Mouse (Mus musculus) embryo, embryonic 11 days (tissue): ENCODE data around the gene Rpl18a.

Experiments used
- DNase-seq: peaks from one replicate; pipeline ENCODE4 v3.0.0-alpha.2; 2015

Rpl18a gene

GRCm38 (mm10) chr8:70879500-70879899 lies 17.7 kb downstream of the Rpl18a start:
- no peak for DNase-seq

DNA sequence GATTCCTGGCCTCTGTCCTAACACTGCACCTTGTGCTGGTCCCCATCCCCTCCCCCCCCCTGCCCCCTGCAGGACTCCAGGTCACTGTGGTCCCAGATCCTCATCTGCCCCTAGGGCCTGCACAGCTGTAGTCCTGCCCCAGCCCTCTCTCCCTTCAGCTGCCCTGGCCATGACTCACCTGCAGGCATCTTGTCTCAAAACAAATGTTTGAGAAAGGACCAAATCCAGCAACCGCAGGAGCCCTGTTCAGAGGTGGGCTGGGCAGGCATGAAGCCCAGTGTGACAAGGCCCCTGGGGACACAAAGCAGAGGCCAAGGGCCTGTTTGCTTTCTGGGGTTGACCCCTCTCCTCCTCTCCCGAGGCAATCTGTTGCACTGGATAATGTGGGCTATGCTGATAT lies 19.0 kb downstream of the Rpl18a start:
- DNase-seq, result no peak

- DNase-seq, result no peak
Observed at GRCm38 (mm10) chr8:70876382-70876781, 20.8 kb downstream of the Rpl18a start.

GRCm38 (mm10) chr8:70874441-70874840 lies 22.8 kb downstream of the Rpl18a start:
- DNase-seq, result no peak

- peak; percentile 96 for DNase-seq
Observed at GRCm38 (mm10) chr8:70873364-70873985, 23.7 kb downstream of the Rpl18a start, which contains the start of gene Ccdc124. Ccdc124 (minus strand) TSS chr8:70873935.

GRCm38 (mm10) chr8:70872643-70873363 lies 24.4 kb downstream of the Rpl18a start:
- no peak for DNase-seq

- no peak for DNase-seq
Observed at GRCm38 (mm10) chr8:70871195-70871807, 25.9 kb downstream of the Rpl18a start.

DNA sequence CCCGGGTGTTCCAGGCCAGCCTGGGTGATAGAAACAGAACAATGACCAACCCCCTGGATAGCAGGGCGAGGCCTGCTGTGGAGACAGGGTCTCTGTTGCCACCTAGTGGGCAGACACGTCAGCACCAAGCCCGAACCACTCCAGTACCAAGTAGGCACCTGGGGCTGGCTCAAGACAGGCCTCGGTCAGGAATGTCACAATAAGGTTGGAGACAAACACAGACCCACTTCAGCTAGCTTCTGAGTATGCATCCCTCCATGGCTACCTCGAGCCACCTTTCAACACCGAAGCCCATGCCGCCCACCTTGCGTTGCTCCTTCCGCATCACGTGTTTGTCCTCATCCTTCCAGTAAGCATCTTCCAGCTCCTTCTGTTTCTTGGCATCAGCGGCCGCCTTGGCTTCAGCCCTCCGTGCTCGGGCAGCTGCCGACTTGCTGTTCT lies 27.6 kb downstream of the Rpl18a start:
- DNase-seq, result peak; percentile 86

DNA sequence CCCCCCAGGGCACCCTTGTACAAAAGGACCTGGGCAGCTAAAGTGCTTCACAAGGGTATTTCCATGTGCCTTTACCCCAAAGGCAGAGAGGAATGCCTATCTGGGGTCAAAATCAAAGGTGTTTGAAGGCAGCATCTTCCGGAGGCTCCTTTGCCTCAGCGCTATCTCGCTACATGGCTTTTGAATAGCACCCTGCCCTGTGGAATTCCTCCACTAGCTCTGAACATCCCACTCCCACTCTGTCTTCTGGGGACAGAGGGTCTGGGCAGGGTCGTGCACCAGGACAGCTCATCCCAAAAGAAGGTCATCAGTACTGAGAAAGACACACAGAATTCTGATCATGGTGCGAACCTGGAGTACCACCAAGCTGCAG lies 28.0 kb downstream of the Rpl18a start:
- no peak for DNase-seq

GRCm38 (mm10) chr8:70868559-70869198 lies 28.5 kb downstream of the Rpl18a start:
- DNase-seq, result peak; percentile 82

DNA sequence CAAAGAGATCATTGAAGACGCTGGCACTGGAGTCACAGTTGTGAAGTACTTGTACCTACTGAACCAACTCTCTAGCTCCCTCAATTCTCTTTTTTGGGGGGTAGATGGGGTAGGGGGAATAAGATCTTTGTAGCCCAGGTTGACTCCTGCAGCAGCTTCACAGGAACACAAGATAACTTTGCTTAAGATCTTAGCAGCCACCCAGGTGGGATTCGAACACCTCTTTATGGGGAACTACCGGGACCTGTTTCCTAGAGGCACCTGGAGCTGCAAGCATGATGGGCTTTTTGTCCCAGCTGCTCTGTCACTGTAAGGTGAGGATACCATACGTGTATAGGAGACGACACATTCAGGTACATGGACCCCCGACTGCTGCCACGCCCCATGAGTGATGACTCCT lies 30.6 kb downstream of the Rpl18a start:
- no peak for DNase-seq

DNA sequence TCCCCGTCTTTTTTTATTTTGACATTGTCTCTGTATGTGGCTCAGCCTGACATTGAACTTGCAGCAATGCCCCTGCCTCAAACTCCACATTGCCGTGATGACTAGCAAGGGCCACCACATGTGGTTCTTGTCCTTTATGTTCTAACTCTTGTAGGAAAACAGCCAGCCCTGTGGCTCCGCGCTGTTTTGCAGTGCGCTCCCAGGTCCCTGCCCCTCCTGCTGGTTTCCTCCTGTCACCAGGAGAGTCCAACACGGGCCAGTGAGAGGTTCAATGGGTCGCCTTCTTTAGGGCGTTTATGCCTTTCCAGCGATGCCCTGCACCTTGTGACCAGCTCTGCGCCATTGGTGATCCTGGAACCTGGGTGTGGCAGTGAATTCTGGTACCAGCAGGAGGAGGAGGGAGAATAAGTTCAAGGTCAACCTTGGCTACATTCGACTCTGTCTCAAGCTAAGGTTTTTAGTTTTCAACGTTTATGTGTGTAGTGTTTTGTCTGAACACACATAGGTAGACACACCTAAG lies 31.2 kb downstream of the Rpl18a start:
- DNase-seq, result no peak

- peak; percentile 100 for DNase-seq
Observed at GRCm38 (mm10) chr8:70865350-70866000, 31.7 kb downstream of the Rpl18a start.

- peak; percentile 72 for DNase-seq
Observed at GRCm38 (mm10) chr8:70864712-70865221, 32.4 kb downstream of the Rpl18a start.

GRCm38 (mm10) chr8:70863956-70864711 lies 33.1 kb downstream of the Rpl18a start:
- DNase-seq, result peak; percentile 74

GRCm38 (mm10) chr8:70862824-70863641 lies 34.2 kb downstream of the Rpl18a start, which contains the start of gene Kcnn1:
Kcnn1 (minus strand) TSS chr8:70863258.
- peak; percentile 74 for DNase-seq

- peak; percentile 54 for DNase-seq
Observed at GRCm38 (mm10) chr8:70857516-70857915, 39.7 kb downstream of the Rpl18a start.

DNA sequence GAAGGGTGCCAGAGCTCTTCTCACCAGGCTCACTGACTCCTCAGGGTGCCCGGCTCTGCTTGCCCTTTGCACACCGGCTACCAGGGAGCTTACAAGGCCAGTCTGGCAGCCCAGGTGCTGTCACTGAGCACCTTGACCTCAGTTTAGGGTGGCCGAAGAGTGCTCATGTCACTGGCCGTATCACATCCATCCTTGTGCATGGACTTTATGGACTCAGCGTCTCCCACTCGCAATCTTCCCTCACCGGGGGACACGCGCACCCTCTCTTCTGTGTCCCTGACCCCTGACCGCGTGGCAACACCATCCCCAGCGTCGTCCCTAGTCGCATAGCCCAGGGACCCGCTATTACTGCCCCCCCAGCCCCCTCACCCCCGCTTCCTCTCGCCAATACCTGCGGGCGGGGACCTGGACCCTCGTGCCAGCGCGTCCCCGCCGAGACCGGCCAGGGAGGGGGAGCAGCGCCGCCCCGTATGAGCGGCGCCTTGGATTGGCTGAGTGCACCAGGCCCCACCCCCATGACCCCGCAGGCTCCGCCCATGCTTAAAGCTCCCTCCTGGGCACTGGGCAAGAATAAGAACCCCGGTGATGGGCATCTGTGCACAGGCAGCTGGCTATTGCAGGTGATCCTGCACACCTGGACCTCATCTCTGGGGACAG lies 40.5 kb downstream of the Rpl18a start:
- peak; percentile 86 for DNase-seq

- DNase-seq, result no peak
Observed at GRCm38 (mm10) chr8:70856028-70856427, 41.2 kb downstream of the Rpl18a start.

DNA sequence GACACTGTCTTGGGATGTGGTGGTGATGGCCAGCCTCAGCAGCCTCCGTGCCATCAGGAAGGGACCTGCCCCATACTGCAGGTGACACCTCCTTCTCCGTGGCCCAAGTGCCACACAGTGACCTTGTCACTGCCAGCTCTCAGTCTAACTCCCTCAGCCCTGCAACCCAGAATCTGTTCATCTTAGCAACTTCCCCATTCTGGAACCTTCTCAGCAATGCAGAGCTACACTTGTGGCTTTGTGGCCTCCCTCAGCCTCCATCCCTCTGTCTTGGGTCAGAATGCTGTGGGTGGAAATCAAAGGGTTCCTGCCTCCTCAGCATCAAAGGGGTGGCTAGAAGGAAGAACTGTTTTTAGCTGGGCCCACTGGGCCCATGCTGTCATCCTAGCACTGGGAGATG lies 43.3 kb downstream of the Rpl18a start:
- no peak for DNase-seq
